Mouse (Mus musculus) brain, embryonic 14.5 days (tissue): ENCODE measurements around the gene C530025M09Rik.

ENCODE experiments used
- CTCF ChIP-seq: fragments of 200-500 bp; IDR thresholded peaks from 2 replicates; pipeline ENCODE4 v1.5.1; 2012; ENCODE audit warnings: inconsistent platforms, mild to moderate bottlenecking, moderate library complexity, borderline replicate concordance; ENCODE audit not compliant: insufficient read depth, insufficient read length; ENCODE audit errors: extremely low read depth
- POLR2A ChIP-seq: fragments of 200-500 bp; IDR thresholded peaks from 2 replicates; pipeline ENCODE4 v1.6.1; 2012; ENCODE audit warnings: mild to moderate bottlenecking, inconsistent platforms, borderline replicate concordance; ENCODE audit not compliant: poor library complexity, insufficient read depth, insufficient read length, severe bottlenecking; ENCODE audit errors: extremely low read depth

DNA sequence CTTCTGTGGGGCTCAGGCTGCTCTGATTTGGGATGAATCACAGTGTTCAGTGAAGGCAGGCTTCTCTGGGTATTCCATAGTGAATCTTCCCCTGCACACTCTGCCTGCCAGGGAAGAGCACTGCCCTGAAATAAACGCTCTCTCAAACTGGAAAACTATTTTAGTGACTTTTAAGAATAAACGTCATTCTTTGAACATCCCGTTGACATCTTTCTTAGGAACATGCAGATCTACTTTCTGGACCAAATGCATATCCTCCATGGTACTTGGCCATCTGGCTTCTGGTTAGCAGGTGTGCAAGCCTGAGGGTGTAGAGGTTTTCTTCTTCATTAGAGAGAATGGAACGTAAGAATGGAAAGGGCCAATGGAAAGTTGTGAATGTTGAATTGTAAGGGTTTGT is 41.5 kb upstream of the C530025M09Rik start:
- TF ChIP-seq CTCF (no peak), POLR2A (no peak)
